Mouse (Mus musculus) stomach, postnatal 0 days (tissue): ENCODE measurements around the gene Ctnna3.

ENCODE experiments used
- CTCF ChIP-seq: IDR thresholded peaks from 2 replicates; pipeline ENCODE4 v1.5.1; 2016; ENCODE audit warnings: antibody characterized with exemption, low read depth, mild to moderate bottlenecking, moderate library complexity
- EP300 ChIP-seq: optimal IDR thresholded peaks from 2 replicates; pipeline ENCODE3; 2016; ENCODE audit warnings: antibody characterized with exemption

GRCm38 (mm10) chr10:63439694-63440228 is 9.9 kb downstream of the Ctnna3 start:
- no peak for TF ChIP-seq CTCF
- TF ChIP-seq EP300: no peak
